Mouse (Mus musculus) liver, adult (tissue): ENCODE measurements around the gene Cep55.

ENCODE experiments used
- GATA4 ChIP-seq: IDR thresholded peaks from 2 replicates; pipeline ENCODE4 v1.6.1; 2014; ENCODE audit warnings: mild to moderate bottlenecking, low read length; ENCODE audit not compliant: insufficient replicate concordance

Cep55 gene

GRCm38 (mm10) chr19:38114834-38115491, 60.2 kb downstream of the Cep55 start:
- no peak for TF ChIP-seq GATA4

GRCm38 (mm10) chr19:38120123-38120760, 65.4 kb downstream of the Cep55 start:
- no peak for TF ChIP-seq GATA4

- no peak for TF ChIP-seq GATA4
Measured at GRCm38 (mm10) chr19:38123921-38124320, 69.1 kb downstream of the Cep55 start.
